8 mouse cellular contexts compared by ENCODE assay signal in the genomic region with DNA sequence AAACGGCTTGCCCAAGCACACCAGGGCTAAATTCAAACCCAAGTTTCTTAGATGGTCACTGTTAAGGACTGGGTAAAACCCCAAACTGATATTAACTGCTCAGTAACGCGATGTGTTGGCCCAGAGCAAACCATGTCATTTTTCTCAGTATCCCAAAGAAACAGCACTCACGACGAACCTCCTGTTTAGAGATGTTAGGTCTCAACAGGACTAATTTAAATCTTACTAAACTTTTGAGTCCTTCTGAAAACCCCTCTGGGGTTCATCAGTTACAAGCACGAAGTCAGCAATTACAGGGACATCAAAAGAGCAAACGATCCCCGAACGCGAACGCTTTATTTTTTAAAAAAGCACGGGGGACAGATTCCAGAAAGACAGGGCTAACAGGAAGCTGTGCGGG. TPM values are rescaled to one million over a fixed set of nuclear protein-coding genes. Genes with fewer than 3 reads are reported as not detected.
DNase-seq lines count a peak whose midpoint lies in the region; ATAC-seq and TF ChIP-seq lines count a peak whose summit lies in the region.

No protein-coding gene starts in this region.

- H3K36me3 ChIP-seq in neural tube, embryonic 12.5 days, result peaks cover 13% of the 10 kb centered on the region

- WGBS in lung, adult 2 months, result 2% methylated on average over 13 of the region's 13 CpGs
- 4% methylated on average over 13 of the region's 13 CpGs for WGBS in neural tube, embryonic 12.5 days

- ATAC-seq in inflammation-experienced regulatory T-cells, adult 6 months, result peak; percentile 22
- ATAC-seq in neural tube, embryonic 12.5 days (ENCODE audit: low FRiP score, low read depth), result no peak

- TF ChIP-seq CTCF in lung, adult 2 months (IDR thresholded peaks at IDR 0.05; ENCODE audit: insufficient read depth, low read length), result no peak

- no peaks in the 10 kb centered on the region for H3K27me3 ChIP-seq in neural tube, embryonic 12.5 days (replicated peaks)

- peaks cover 11% of the 10 kb centered on the region for H3K4me1 ChIP-seq in lung, adult 2 months (ENCODE audit: control insufficient read depth, insufficient read depth, low read length)
- H3K4me1 ChIP-seq in neural tube, embryonic 12.5 days, result peaks cover 17% of the 10 kb centered on the region

- H3K4me2 ChIP-seq in neural tube, embryonic 12.5 days (replicated peaks), result peak overlapping the region; percentile 70

- no peaks in the 10 kb centered on the region for H3K9me3 ChIP-seq in neural tube, embryonic 12.5 days

- H3K9ac ChIP-seq in neural tube, embryonic 12.5 days, result peak overlapping the region; percentile 85

- no peak for DNase-seq in lung, adult 2 months
- no peak for DNase-seq in lung, postnatal 36 days
- DNase-seq in c-Kit-positive CD71-positive TER-119-positive erythroid progenitor cells, embryonic 14.5 days (ENCODE audit: low spot score), result peak; percentile 45
- DNase-seq in layer of hippocampus, adult 11-12 months (ENCODE audit: low spot score), result no peak
- DNase-seq in adrenal gland, adult 18-20 months (ENCODE audit: low spot score in 2 of 2), result no peak
- no peak for DNase-seq in right cerebral cortex, postnatal 10 days (ENCODE audit: low spot score in 2 of 2)

- 0 out of 2 replicates have a peak overlapping the region, but pooled peaks have one; percentile 3 for H3K27ac ChIP-seq in neural tube, embryonic 12.5 days

- peak overlapping the region; percentile 92 for H3K4me3 ChIP-seq in lung, adult 2 months (replicated peaks; ENCODE audit: extremely low read depth, low read depth, low read length)
- H3K4me3 ChIP-seq in neural tube, embryonic 12.5 days, result peak overlapping the region; percentile 68

- no peak for TF ChIP-seq POLR2A in lung, adult 2 months (IDR thresholded peaks at IDR 0.05; ENCODE audit: borderline replicate concordance, extremely low read depth, low read depth, low read length)

RNA-seq across cellular contexts. Expression of gene Spata1, which starts 0.6 kb away (rescaled TPM):
- 0.85 and 0.88 TPM in 2 replicates for polyA plus RNA-seq in lung, adult 2 months (2012; rRNA removed)
- polyA plus RNA-seq in inflammation-experienced regulatory T-cells, adult 6 months (2017; shearing (Covaris generic)), result 10 to 100 TPM in 1 of 3 experiments, 1 to 10 TPM in 2; 7.9 to 10.4 (median 9.6) TPM
- 7.6 and 8.0 TPM in 2 replicates for polyA plus RNA-seq in neural tube, embryonic 12.5 days (2016; fragmentation: Nextera tagmentation; extraction: Ambion mirVana)
- 1 to 10 TPM; 2.7 to 3.3 TPM for total RNA-seq in adrenal gland, adult 18-20 months (2021)

RNA-seq across cellular contexts. Expression of gene Gng5, which starts 0.6 kb away (rescaled TPM):
- polyA plus RNA-seq in lung, adult 2 months (2012; rRNA removed), result 341 and 495 TPM in 2 replicates
- 100 to 1,000 TPM; 359 to 368 (median 360) TPM for polyA plus RNA-seq in inflammation-experienced regulatory T-cells, adult 6 months (2017; shearing (Covaris generic))
- 756 and 823 TPM in 2 replicates for polyA plus RNA-seq in neural tube, embryonic 12.5 days (2016; fragmentation: Nextera tagmentation; extraction: Ambion mirVana)
- total RNA-seq in adrenal gland, adult 18-20 months (2021), result 100 to 1,000 TPM; 264 to 272 TPM

RNA-seq across cellular contexts. Expression of gene Rpf1, which starts 22.2 kb away (rescaled TPM):
- 7.0 and 10.4 TPM in 2 replicates for polyA plus RNA-seq in lung, adult 2 months (2012; rRNA removed)
- 10 to 100 TPM; 47.4 to 53.6 (median 50.6) TPM for polyA plus RNA-seq in inflammation-experienced regulatory T-cells, adult 6 months (2017; shearing (Covaris generic))
- 61.9 and 62.5 TPM in 2 replicates for polyA plus RNA-seq in neural tube, embryonic 12.5 days (2016; fragmentation: Nextera tagmentation; extraction: Ambion mirVana)
- 10 to 100 TPM; 23.4 to 28.9 TPM for total RNA-seq in adrenal gland, adult 18-20 months (2021)

RNA-seq across cellular contexts. Expression of gene Ctbs, which starts 49.4 kb away (rescaled TPM):
- 4.9 and 5.6 TPM in 2 replicates for polyA plus RNA-seq in lung, adult 2 months (2012; rRNA removed)
- 10 to 100 TPM in 1 of 3 experiments, 1 to 10 TPM in 2; 5.9 to 10.2 (median 7.2) TPM for polyA plus RNA-seq in inflammation-experienced regulatory T-cells, adult 6 months (2017; shearing (Covaris generic))
- 5.2 and 5.6 TPM in 2 replicates for polyA plus RNA-seq in neural tube, embryonic 12.5 days (2016; fragmentation: Nextera tagmentation; extraction: Ambion mirVana)
- total RNA-seq in adrenal gland, adult 18-20 months (2021), result 1 to 10 TPM; 5.3 to 8.2 TPM
